Comparison of ENCODE assay signal across 8 mouse cellular contexts in genomic region chr4:135617783-135618470, GRCm38 (mm10). TPM values are rescaled to one million over a fixed set of nuclear protein-coding genes. Genes with fewer than 3 reads are reported as not detected.
A peak's percentile ranks its signal among the peaks of the same experiment; 100 is the strongest.
DNase-seq lines count a peak whose midpoint lies in the region; ATAC-seq and TF ChIP-seq lines count a peak whose summit lies in the region.

No protein-coding gene starts in this region.

- H3K4me2 ChIP-seq in kidney, embryonic 15.5 days, result peak overlapping the region; percentile 27
- H3K4me2 ChIP-seq in hindbrain, embryonic 16.5 days (ENCODE audit: low read length), result peak overlapping the region; percentile 14

- no peak for ATAC-seq in kidney, embryonic 15.5 days (replicated peaks; ENCODE audit: low FRiP score)
- 0 out of 2 replicates have a peak, but pooled peaks have one; percentile 30 for ATAC-seq in hindbrain, embryonic 16.5 days

- TF ChIP-seq POLR2A in spleen, adult 2 months (IDR thresholded peaks at IDR 0.05; ENCODE audit: low read depth, low read length), result no peak

- H3K9ac ChIP-seq in kidney, embryonic 15.5 days, result no peak overlapping the region; the same call in 1 of the 2 replicates
- H3K9ac ChIP-seq in hindbrain, embryonic 16.5 days (ENCODE audit: low read depth, low read length), result no peak overlapping the region

- 0 out of 2 replicates have a peak, but pooled peaks have one; percentile 27 for TF ChIP-seq CTCF in spleen, adult 2 months (IDR thresholded peaks at IDR 0.05; ENCODE audit: extremely low read depth, insufficient read depth, insufficient read length, insufficient replicate concordance)

- H3K4me1 ChIP-seq in kidney, embryonic 15.5 days, result peaks cover 9% of the 10 kb centered on the region
- H3K4me1 ChIP-seq in hindbrain, embryonic 16.5 days (ENCODE audit: control insufficient read depth, insufficient read depth, low read depth, low read length), result peaks cover 11% of the 10 kb centered on the region; the same call in 1 of the 2 replicates
- H3K4me1 ChIP-seq in spleen, adult 2 months (ENCODE audit: control insufficient read depth, insufficient read depth, insufficient read length), result peaks cover 9% of the 10 kb centered on the region; the same call in 1 of the 2 replicates

- H3K4me3 ChIP-seq in kidney, embryonic 15.5 days (replicated peaks), result no peak overlapping the region
- no peak overlapping the region for H3K4me3 ChIP-seq in hindbrain, embryonic 16.5 days (ENCODE audit: low read length)
- no peak overlapping the region for H3K4me3 ChIP-seq in spleen, adult 2 months (ENCODE audit: extremely low read depth, insufficient read depth, insufficient read length)

- WGBS in kidney, embryonic 15.5 days, result 20% methylated on average over 16 of the region's 16 CpGs
- WGBS in hindbrain, embryonic 16.5 days, result 11% methylated on average over 16 of the region's 16 CpGs
- 8% methylated on average over 16 of the region's 16 CpGs for WGBS in spleen, adult 2 months

- no peaks in the 10 kb centered on the region for H3K36me3 ChIP-seq in kidney, embryonic 15.5 days
- H3K36me3 ChIP-seq in hindbrain, embryonic 16.5 days (ENCODE audit: control insufficient read depth, insufficient read depth, low read length), result no peaks in the 10 kb centered on the region
- H3K36me3 ChIP-seq in spleen, adult 2 months (ENCODE audit: control insufficient read depth, insufficient read depth, low read length), result no peaks in the 10 kb centered on the region

- no peak for DNase-seq in kidney, postnatal 10 days
- peak; percentile 92 for DNase-seq in R1 (ENCODE audit: low read depth, low spot score)
- DNase-seq in spleen, adult 2 months (ENCODE audit: low read depth in 1 of 2, low spot score in 2 of 2), result peak; percentile 67 to 68
- no peak for DNase-seq in urinary bladder, postnatal 14 days (ENCODE audit: low spot score)
- DNase-seq in retina, postnatal 1 day, result no peak
- DNase-seq in layer of hippocampus, adult 9-10 months (ENCODE audit: low spot score), result no peak

- no peak overlapping the region for H3K27ac ChIP-seq in kidney, embryonic 15.5 days
- H3K27ac ChIP-seq in hindbrain, embryonic 16.5 days (ENCODE audit: low read depth, low read length), result no peak overlapping the region
- peak overlapping the region; percentile 17 for H3K27ac ChIP-seq in spleen, adult 2 months (ENCODE audit: insufficient read depth, low read length)

- H3K27me3 ChIP-seq in kidney, embryonic 15.5 days, result 0 out of 2 replicates have a peak, but pooled peaks cover 11% of the 10 kb centered on the region
- H3K27me3 ChIP-seq in hindbrain, embryonic 16.5 days (replicated peaks; ENCODE audit: control insufficient read depth, insufficient read depth, low read length), result no peaks in the 10 kb centered on the region
- no peaks in the 10 kb centered on the region for H3K27me3 ChIP-seq in spleen, adult 2 months (ENCODE audit: control insufficient read depth, insufficient read depth, low read length)

- H3K9me3 ChIP-seq in kidney, embryonic 15.5 days (replicated peaks), result 0 out of 2 replicates have a peak, but pooled peaks cover 7% of the 10 kb centered on the region
- H3K9me3 ChIP-seq in hindbrain, embryonic 16.5 days (ENCODE audit: control insufficient read depth, low read length), result no peaks in the 10 kb centered on the region

RNA-seq across cellular contexts. Expression of gene Grhl3, which starts 44.5 kb away (rescaled TPM):
- polyA plus RNA-seq in kidney, embryonic 15.5 days (2015; fragmentation: Nextera tagmentation; extraction: Ambion mirVana), result 2.0 and 3.4 TPM in 2 replicates
- 0.85 and 1.2 TPM in 2 replicates for polyA plus RNA-seq in hindbrain, embryonic 16.5 days (2015; fragmentation: Nextera tagmentation; extraction: Ambion mirVana)
- polyA plus RNA-seq in spleen, adult 2 months (2012; rRNA removed), result 0.12 and 0.14 TPM in 2 replicates

Comparison
In these comparisons a context has a peak if more than half of its experiments do, and no peak if none do; other contexts are left out.
1. DNase-seq: peak in R1 (single experiment) and spleen, adult 2 months (2 of 2); none in kidney, postnatal 10 days (single experiment), urinary bladder, postnatal 14 days (single experiment), retina, postnatal 1 day (single experiment) and layer of hippocampus, adult 9-10 months (single experiment).